Mouse (Mus musculus): ENCODE measurements around the gene Myh3. TPM values are rescaled to one million over a fixed set of nuclear protein-coding genes. Genes with fewer than 3 reads are reported as not detected.

The Myh3 gene
- total RNA-seq (2014; fragmentation: Nextera tagmentation): not detected in 2 replicates
- not detected in 2 replicates for total RNA-seq (2017)

DNA sequence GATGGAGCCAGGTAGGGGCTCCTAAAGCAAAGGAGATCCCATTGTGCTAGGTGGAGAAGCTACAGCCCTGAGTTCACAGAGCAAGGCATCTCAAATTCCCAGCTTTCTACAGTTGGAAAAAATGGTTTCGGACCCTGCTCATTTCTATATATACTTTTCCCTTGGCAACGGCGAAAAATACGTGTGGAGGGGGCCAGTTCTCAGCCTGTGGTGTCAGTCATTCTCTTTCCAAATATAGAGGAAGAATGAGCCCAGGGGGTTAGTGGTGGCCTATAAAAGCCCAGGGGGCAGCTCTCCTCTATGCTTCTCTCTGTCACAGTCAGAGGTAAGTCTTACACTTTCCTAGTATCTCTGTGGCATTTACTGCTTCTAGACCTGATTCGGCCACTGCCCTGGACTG is at the start of gene Myh3:
TSS of gene Myh3 (plus strand) at position 301 of the 400 bp plus-strand sequence.
- ATAC-seq (replicated peaks; ENCODE audit: low FRiP score, low TSS enrichment, poor library complexity, severe bottlenecking): no peak

DNA sequence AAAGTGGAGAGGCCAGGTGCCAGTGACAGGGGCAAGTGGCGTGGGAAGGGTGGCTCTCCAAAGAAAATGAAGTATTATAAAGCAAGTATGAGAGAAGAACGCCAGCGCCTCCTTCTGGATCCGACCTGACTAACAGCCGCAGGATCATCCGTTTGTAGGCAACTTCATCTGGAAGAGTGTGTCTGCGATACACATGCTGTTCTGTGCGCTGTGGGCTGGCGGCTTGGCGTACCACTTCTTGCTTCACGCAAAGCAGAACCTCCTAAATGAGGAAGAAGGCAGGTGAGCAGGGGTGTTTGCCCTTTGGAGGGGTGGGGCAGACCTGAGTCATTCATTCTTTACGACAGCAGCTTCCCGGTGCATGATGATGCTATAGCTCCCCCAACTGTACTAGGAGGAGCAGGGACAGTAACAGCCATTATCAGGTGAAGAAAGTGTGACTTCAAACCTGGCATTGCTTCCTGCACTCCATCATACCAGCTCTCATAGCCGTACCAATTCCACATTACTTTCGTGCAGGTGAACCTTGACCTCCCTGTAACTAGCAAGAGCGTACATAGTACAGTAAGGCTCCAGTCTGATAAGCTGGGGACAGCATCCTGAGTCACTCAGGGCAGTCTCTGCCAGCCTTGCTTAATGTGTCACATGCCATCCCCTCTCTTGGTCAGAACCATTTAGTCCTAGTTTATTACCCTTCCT is 47.0 kb upstream of the Myh3 start:
- no peak for ATAC-seq (replicated peaks; ENCODE audit: low FRiP score, low TSS enrichment, poor library complexity, severe bottlenecking)

- ATAC-seq (replicated peaks; ENCODE audit: low FRiP score, low TSS enrichment, poor library complexity, severe bottlenecking): no peak
These were observed 46.5 kb upstream of the Myh3 start for GRCm38 (mm10) chr11:67031603-67031915.

- ATAC-seq (replicated peaks; ENCODE audit: low FRiP score, low TSS enrichment, poor library complexity, severe bottlenecking): no peak
These were observed 43.2 kb upstream of the Myh3 start for GRCm38 (mm10) chr11:67034775-67035485.

DNA sequence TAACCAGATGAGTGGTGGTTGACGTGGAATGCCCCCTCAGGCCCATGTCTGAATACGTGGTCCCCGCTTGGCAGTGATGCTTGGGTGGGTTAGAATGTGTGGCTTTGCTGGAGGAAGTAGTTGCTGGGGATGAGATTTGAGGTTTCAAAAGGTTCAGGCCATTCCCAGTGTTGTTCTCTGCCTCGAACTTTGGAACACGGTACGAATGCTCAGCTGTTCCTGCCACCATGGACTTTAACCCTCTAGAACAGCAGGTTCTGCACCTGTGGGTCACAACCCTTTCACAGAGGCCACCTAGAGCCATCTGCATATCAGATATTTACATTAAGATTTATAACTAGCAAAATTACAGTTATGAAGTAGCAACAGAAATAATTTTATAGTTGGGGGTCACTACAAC is 41.9 kb upstream of the Myh3 start:
- no peak for ATAC-seq (replicated peaks; ENCODE audit: low FRiP score, low TSS enrichment, poor library complexity, severe bottlenecking)

DNA sequence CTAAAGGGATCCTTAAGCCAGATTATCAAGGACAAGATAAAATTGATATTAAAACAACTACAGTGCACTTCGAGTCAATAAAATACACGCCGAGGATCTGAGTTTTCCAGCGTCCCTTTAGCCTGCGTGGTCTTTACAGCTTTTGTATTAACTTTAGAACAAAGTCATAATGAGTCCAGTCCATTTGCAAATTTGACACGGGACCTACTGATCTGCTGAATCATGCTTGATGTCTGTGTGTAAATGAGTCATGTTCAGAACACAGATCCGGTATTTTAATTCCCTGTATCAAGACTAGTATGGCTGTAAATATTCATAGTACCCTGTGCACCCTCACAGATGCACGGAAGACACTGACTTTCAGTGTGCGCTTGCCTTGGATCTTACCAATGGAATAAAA is 41.2 kb upstream of the Myh3 start:
- ATAC-seq (replicated peaks; ENCODE audit: low FRiP score, low TSS enrichment, poor library complexity, severe bottlenecking): no peak

DNA sequence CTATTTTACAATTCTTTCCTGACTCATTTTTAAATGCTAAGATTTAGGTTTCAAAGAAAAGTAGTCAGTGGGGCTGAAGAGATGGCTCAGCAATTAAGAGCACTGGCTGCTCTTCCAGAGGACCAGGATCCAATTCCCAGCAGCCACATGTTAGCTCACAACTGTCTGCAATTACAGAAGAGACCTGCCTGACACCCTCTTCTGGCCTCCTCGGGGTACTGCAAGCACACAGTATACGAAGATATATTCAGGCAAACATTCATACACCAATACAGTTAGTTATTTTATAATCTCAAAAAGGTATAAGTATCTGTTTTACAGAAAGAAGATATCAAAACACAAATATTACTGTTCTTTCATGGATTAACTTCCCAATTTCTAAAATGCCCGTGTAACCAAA is 38.3 kb upstream of the Myh3 start:
- no peak for ATAC-seq (replicated peaks; ENCODE audit: low FRiP score, low TSS enrichment, poor library complexity, severe bottlenecking)

GRCm38 (mm10) chr11:67040483-67040882 is 37.6 kb upstream of the Myh3 start:
- no peak for ATAC-seq (replicated peaks; ENCODE audit: low FRiP score, low TSS enrichment, poor library complexity, severe bottlenecking)

- ATAC-seq (replicated peaks; ENCODE audit: low FRiP score, low TSS enrichment, poor library complexity, severe bottlenecking): peak; percentile 55; the same call in 1 of the 2 replicates
These were observed 35.1 kb upstream of the Myh3 start for GRCm38 (mm10) chr11:67043007-67043406.

GRCm38 (mm10) chr11:67044959-67045358 is 33.1 kb upstream of the Myh3 start:
- no peak for ATAC-seq (replicated peaks; ENCODE audit: low FRiP score, low TSS enrichment, poor library complexity, severe bottlenecking)

GRCm38 (mm10) chr11:67047199-67047598 is 30.9 kb upstream of the Myh3 start:
- ATAC-seq (replicated peaks; ENCODE audit: low FRiP score, low TSS enrichment, poor library complexity, severe bottlenecking): no peak

GRCm38 (mm10) chr11:67048496-67048895 is 29.6 kb upstream of the Myh3 start:
- no peak for ATAC-seq (replicated peaks; ENCODE audit: low FRiP score, low TSS enrichment, poor library complexity, severe bottlenecking)

- ATAC-seq (replicated peaks; ENCODE audit: low FRiP score, low TSS enrichment, poor library complexity, severe bottlenecking): no peak
These were observed 28.8 kb upstream of the Myh3 start for GRCm38 (mm10) chr11:67049256-67049655.

- ATAC-seq (replicated peaks; ENCODE audit: low FRiP score, low TSS enrichment, poor library complexity, severe bottlenecking): 0 out of 2 replicates have a peak, but pooled peaks have one; percentile 40
These were observed 26.3 kb upstream of the Myh3 start for GRCm38 (mm10) chr11:67051676-67052320.

DNA sequence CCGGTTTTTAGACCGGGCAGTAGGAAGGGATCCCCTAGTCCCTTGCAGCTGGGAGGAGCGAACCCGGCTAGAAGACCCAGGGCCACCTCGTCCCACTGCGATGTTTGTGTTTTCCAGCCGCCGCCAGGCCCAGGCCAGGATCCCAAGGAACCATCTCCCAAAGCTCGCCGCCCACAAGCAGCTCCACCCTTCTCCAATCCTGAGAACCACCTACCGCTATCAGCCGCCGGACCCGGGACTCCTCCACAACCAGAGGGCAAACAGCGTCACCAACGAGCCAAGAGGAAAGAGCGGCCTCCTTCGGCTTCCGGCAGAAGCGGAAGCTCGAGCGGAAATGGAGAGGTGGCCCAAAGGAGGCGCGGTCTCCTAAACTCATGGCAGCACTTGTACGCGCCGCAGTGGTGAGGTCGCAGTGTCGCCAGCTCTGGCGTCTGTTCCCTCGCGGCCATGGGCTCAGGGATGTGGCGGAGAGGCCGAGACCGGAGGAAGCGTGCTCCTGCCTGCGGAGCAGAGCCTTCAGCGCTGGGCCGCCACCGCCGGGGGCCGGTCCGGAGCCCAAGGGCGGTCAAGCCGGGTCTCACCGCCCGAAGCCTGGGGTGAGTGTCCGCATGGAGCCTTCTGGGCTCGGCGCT is 25.7 kb upstream of the Myh3 start, which contains the start of the genes Adprm and Sco1:
TSS of gene Adprm (minus strand) at position 274 of the 632 bp plus-strand sequence.
TSS of gene Sco1 (plus strand) at position 350 of the 632 bp plus-strand sequence.
- peak; percentile 99 for ATAC-seq (replicated peaks; ENCODE audit: low FRiP score, low TSS enrichment, poor library complexity, severe bottlenecking)

DNA sequence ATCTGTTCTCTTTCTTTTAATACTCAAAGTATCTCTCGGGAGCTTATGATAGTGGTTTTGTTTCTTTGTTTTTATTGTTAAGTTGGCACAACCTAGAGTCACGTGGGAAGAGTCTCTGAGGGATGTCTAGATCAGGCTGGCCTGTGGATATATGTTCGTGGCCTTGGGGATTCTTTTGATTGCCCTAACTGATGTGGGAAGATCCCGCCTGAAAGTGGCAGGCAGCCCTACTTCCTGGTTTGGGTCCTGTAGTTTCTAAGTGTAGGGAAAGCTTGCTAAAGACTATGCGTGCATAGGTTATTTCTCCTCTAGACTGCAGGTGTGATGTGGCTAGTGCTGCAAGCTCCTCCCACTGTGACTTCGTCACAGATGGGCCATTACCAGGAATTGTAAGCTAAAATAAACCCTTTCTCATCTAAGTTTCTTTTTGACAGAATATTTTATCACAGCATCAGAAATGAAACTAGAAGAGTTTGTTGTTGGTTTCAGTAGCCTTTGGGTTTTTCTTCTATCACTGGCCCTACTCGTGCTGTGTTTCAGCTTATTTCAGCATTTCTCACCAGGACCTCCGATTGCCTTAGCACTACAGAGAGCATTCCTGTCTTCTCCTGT is 23.2 kb upstream of the Myh3 start:
- no peak for ATAC-seq (replicated peaks; ENCODE audit: low FRiP score, low TSS enrichment, poor library complexity, severe bottlenecking)

DNA sequence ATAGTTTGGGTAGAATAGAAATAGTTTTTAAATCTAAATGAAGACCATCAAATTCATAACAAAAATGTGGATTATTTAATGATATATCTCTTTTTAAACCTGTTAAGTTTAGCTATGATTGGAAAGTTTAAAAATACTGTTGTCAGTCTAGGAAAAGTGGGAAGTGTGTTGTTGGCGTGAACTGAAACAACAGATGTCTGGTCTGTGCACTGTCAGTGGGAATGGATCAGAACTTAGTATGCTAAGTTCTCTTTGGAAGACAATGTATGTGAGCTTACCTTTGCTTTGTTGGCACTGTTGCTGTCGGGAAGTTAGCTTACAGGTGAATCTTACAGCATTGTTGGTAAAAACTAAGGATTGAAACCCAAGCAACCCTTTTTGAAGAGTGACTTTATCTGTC is 16.8 kb upstream of the Myh3 start:
- no peak for ATAC-seq (replicated peaks; ENCODE audit: low FRiP score, low TSS enrichment, poor library complexity, severe bottlenecking)

DNA sequence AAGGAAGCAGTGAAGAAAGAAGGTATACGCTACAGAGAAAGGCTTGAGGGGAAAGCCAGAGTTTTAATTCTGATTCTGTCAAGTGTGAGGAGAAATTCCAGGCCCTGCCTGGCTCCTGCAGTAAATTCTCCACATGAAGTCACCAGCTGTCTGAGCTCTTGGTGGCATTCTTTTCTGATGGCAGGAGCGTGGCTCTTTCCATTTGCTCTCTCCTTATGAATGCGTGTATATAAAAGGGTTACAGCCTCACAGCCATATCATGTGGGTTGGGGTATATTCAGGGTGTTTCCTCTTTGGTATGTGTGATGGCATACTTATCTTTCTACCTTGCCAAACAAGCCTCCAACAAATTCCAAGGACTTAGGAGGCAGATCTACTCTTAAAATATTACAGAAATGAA is 15.4 kb upstream of the Myh3 start:
- ATAC-seq (replicated peaks; ENCODE audit: low FRiP score, low TSS enrichment, poor library complexity, severe bottlenecking): no peak

- no peak for ATAC-seq (replicated peaks; ENCODE audit: low FRiP score, low TSS enrichment, poor library complexity, severe bottlenecking)
These were observed 10.4 kb upstream of the Myh3 start for GRCm38 (mm10) chr11:67067741-67068140.

Data from megakaryocyte-erythroid progenitor cell, adult 5-6 weeks (primary cell).